1 mouse cellular context compared by ENCODE assay signal in genomic region chr16:19153046-19153445, GRCm38 (mm10).
TF ChIP-seq lines count a peak whose summit lies in the region.

No protein-coding gene starts in this region.

TF ChIP-seq in CH12.LX, 34 proteins besides CTCF, POLR2A, EP300 and RAD21 (continued from another document):
- TF ChIP-seq JUN (IDR thresholded peaks at IDR 0.05; ENCODE audit: insufficient read depth, low read depth, low read length) (peak; percentile 59; the same call in 1 of the 2 replicates), USF1 (IDR thresholded peaks at IDR 0.05; ENCODE audit: low read depth, low read length) (peak; percentile 84)
